Mouse (Mus musculus): ENCODE data around the gene Thrsp. TPM values are rescaled to one million over a fixed set of nuclear protein-coding genes. Genes with fewer than 3 reads are reported as not detected.

Gene Thrsp
- polyA plus RNA-seq, 1 experiment from 2014 or later = 0.17 TPM

DNA sequence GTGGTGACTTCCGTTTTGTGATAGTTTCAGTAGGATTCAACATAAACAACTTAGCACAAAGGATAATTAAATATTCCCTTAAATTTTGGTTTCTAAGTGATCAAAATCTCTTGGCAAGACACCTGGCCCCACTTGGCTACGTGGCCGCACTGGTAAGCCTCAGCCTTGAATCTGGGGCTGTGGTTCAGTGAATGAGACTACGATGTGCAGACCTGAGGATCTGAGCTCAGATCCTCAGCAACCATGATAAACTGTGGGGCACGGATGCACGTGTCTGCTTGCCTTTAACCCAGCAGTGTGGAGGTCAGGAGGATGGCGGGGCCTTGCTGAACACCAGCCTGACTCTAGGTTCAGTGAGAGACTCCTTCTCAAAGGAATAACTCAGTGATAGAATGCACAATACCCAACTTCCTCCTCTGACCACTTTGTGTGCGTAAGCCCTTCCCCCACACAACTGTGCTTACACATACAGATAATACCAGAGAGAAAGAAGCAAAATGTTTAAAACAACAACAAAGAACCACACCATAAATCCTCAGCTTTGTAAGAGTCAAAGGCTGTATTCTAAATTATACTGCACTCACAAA lies 29.9 kb downstream of the Thrsp start:
- Histone ChIP-seq H3K27me3 (ENCODE audit: control insufficient read depth, insufficient read depth, low read length) (no peaks in the 10 kb centered on the region), H3K4me3 (ENCODE audit: low read depth, low read length) (no peak overlapping the region), H3K36me3 (ENCODE audit: control insufficient read depth, insufficient read depth, low read length) (peaks cover 8% of the 10 kb centered on the region), H3K4me1 (ENCODE audit: control insufficient read depth, insufficient read depth, low read length) (no peaks in the 10 kb centered on the region), H3K9ac (ENCODE audit: low read length) (no peak overlapping the region), H3K27ac (ENCODE audit: low read depth, low read length) (no peak overlapping the region), H3K4me2 (ENCODE audit: low read depth) (no peak overlapping the region), H3K9me3 (ENCODE audit: control insufficient read depth, low read length) (no peaks in the 10 kb centered on the region)
- ATAC-seq (ENCODE audit: insufficient read depth, low FRiP score, low TSS enrichment) (no peak), DNase-seq (ENCODE audit: low spot score) (no peak)
- 95% methylated on average over 8 of the region's 8 CpGs for WGBS

DNA sequence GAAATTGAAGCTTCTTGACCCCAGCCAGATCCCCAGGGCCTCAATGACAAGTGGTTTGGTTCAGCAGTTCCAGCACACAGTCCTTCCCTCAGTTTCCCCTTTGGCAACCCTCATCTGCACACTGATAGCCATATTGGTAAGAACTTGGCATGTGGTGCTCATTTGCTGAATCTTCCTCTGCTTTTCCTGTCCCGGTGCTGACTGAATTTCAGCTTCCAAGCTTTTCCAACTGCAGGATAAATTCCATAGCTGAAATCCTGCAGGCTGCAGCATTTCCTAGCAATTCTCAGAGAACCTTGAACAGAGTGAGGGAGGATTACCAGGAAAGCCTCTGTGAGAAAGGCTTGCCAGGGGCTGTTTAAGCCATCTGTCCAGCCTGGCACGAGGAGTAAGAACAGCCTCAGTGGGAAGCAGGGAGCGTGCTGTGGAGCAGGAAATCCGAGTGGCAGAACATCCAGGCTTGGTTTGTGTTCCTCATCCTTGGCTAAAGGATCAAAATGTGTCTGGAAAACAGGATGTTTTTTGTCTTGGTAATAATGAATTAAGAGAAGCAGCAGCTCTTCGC lies 30.6 kb downstream of the Thrsp start:
- Histone ChIP-seq H3K36me3 (ENCODE audit: control insufficient read depth, insufficient read depth, low read length) (peaks cover 8% of the 10 kb centered on the region), H3K4me2 (ENCODE audit: low read depth) (no peak overlapping the region), H3K9ac (ENCODE audit: low read length) (no peak overlapping the region), H3K27me3 (ENCODE audit: control insufficient read depth, insufficient read depth, low read length) (no peaks in the 10 kb centered on the region), H3K4me3 (ENCODE audit: low read depth, low read length) (no peak overlapping the region), H3K9me3 (ENCODE audit: control insufficient read depth, low read length) (no peaks in the 10 kb centered on the region), H3K4me1 (ENCODE audit: control insufficient read depth, insufficient read depth, low read length) (no peaks in the 10 kb centered on the region), H3K27ac (ENCODE audit: low read depth, low read length) (no peak overlapping the region)
- DNase-seq (ENCODE audit: low spot score) (no peak), ATAC-seq (ENCODE audit: insufficient read depth, low FRiP score, low TSS enrichment) (no peak)
- 94% methylated on average over 5 of the region's 5 CpGs for WGBS

- H3K9ac ChIP-seq (ENCODE audit: low read length) = no peak overlapping the region
- H3K36me3 ChIP-seq (ENCODE audit: control insufficient read depth, insufficient read depth, low read length) = peaks cover 8% of the 10 kb centered on the region
- no peaks in the 10 kb centered on the region for H3K27me3 ChIP-seq (ENCODE audit: control insufficient read depth, insufficient read depth, low read length)
- 88% methylated on average over 7 of the region's 7 CpGs for WGBS
- H3K9me3 ChIP-seq (ENCODE audit: control insufficient read depth, low read length) = no peaks in the 10 kb centered on the region
- no peak overlapping the region for H3K4me3 ChIP-seq (ENCODE audit: low read depth, low read length)
- H3K27ac ChIP-seq (ENCODE audit: low read depth, low read length) = no peak overlapping the region
- no peak overlapping the region for H3K4me2 ChIP-seq (ENCODE audit: low read depth)
- ATAC-seq (ENCODE audit: insufficient read depth, low FRiP score, low TSS enrichment) (no peak), DNase-seq (ENCODE audit: low spot score) (no peak)
- no peaks in the 10 kb centered on the region for H3K4me1 ChIP-seq (ENCODE audit: control insufficient read depth, insufficient read depth, low read length)
Measured at GRCm38 (mm10) chr7:97386106-97386805, 31.3 kb downstream of the Thrsp start.

DNA sequence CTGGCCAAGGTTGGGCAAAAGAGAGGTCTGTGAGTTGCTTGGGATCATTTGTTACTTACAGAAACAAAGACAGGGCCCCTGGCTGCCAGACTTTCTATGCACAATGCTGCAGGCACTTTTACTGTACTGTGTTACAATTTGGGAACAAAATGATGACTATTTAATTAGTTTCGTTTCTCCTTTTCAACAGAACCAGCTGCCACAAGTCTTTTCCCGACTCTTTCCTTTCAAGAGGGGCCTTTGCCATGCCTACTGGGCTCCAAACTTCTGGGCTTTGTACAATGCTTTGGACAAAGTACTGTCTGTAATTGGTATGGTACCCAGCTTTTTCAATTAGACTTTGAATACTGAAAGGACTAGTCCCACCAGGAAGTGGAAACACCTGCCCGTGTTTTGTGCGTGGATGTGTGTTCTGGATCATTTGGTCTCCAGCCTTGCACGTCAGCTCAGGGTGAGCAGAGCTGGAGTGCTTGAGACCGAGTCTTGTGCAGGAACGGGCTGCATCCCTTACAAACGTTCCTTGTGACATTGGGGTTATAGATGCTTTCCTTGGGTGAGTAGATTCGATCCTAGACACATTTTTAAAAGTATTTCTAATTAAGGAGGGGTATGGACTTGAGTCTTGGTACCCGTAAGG lies 33.9 kb downstream of the Thrsp start:
- Histone ChIP-seq H3K27ac (ENCODE audit: low read depth, low read length) (no peak overlapping the region), H3K9me3 (ENCODE audit: control insufficient read depth, low read length) (no peaks in the 10 kb centered on the region), H3K27me3 (ENCODE audit: control insufficient read depth, insufficient read depth, low read length) (no peaks in the 10 kb centered on the region), H3K36me3 (ENCODE audit: control insufficient read depth, insufficient read depth, low read length) (peaks cover 9% of the 10 kb centered on the region), H3K4me3 (ENCODE audit: low read depth, low read length) (no peak overlapping the region), H3K4me1 (ENCODE audit: control insufficient read depth, insufficient read depth, low read length) (no peaks in the 10 kb centered on the region), H3K9ac (ENCODE audit: low read length) (no peak overlapping the region), H3K4me2 (ENCODE audit: low read depth) (no peak overlapping the region)
- WGBS = 90% methylated on average over 10 of the region's 10 CpGs
- ATAC-seq (ENCODE audit: insufficient read depth, low FRiP score, low TSS enrichment) (no peak), DNase-seq (ENCODE audit: low spot score) (no peak)

DNA sequence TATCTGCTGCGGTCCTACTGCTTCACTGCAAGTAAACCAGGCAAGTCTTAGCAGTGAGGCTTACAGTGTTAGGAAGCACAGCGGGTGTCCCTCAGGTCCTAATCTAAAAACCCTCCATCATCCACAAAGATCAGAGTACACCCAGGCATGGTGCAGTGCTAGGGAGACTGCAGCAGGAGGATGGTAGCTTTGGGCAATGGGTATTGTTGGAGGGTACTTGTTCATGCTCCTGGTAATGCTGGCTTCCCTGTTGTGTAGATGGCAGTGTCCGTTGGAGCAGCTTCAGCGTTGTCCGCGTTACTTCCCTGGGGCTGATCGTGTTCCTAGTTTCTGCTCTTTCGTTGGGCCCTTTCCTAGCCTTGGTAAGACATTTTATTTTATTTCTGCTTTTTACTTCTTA lies 34.9 kb downstream of the Thrsp start:
- no peak overlapping the region for H3K4me2 ChIP-seq (ENCODE audit: low read depth)
- no peak for DNase-seq (ENCODE audit: low spot score)
- no peak overlapping the region for H3K27ac ChIP-seq (ENCODE audit: low read depth, low read length)
- no peak for ATAC-seq (ENCODE audit: insufficient read depth, low FRiP score, low TSS enrichment)
- no peak overlapping the region for H3K9ac ChIP-seq (ENCODE audit: low read length)
- WGBS = 95% methylated on average over 8 of the region's 8 CpGs
- H3K27me3 ChIP-seq (ENCODE audit: control insufficient read depth, insufficient read depth, low read length) = no peaks in the 10 kb centered on the region
- no peaks in the 10 kb centered on the region for H3K4me1 ChIP-seq (ENCODE audit: control insufficient read depth, insufficient read depth, low read length)
- no peak overlapping the region for H3K4me3 ChIP-seq (ENCODE audit: low read depth, low read length)
- H3K9me3 ChIP-seq (ENCODE audit: control insufficient read depth, low read length) = no peaks in the 10 kb centered on the region
- H3K36me3 ChIP-seq (ENCODE audit: control insufficient read depth, insufficient read depth, low read length) = peaks cover 9% of the 10 kb centered on the region

- Histone ChIP-seq H3K9ac (ENCODE audit: low read length) (no peak overlapping the region), H3K27ac (ENCODE audit: low read depth, low read length) (no peak overlapping the region), H3K4me3 (ENCODE audit: low read depth, low read length) (no peak overlapping the region), H3K9me3 (ENCODE audit: control insufficient read depth, low read length) (no peaks in the 10 kb centered on the region), H3K36me3 (ENCODE audit: control insufficient read depth, insufficient read depth, low read length) (peaks cover 9% of the 10 kb centered on the region), H3K4me1 (ENCODE audit: control insufficient read depth, insufficient read depth, low read length) (no peaks in the 10 kb centered on the region), H3K4me2 (ENCODE audit: low read depth) (no peak overlapping the region), H3K27me3 (ENCODE audit: control insufficient read depth, insufficient read depth, low read length) (no peaks in the 10 kb centered on the region)
- 92% methylated on average over 5 of the region's 5 CpGs for WGBS
- no peak for ATAC-seq (ENCODE audit: insufficient read depth, low FRiP score, low TSS enrichment)
- DNase-seq (ENCODE audit: low spot score) = no peak
Measured at GRCm38 (mm10) chr7:97380500-97381123, 36.9 kb downstream of the Thrsp start.

GRCm38 (mm10) chr7:97379304-97379703 lies 38.2 kb downstream of the Thrsp start:
- Histone ChIP-seq H3K9me3 (ENCODE audit: control insufficient read depth, low read length) (no peaks in the 10 kb centered on the region), H3K36me3 (ENCODE audit: control insufficient read depth, insufficient read depth, low read length) (peaks cover 8% of the 10 kb centered on the region), H3K4me2 (ENCODE audit: low read depth) (no peak overlapping the region), H3K27me3 (ENCODE audit: control insufficient read depth, insufficient read depth, low read length) (no peaks in the 10 kb centered on the region), H3K9ac (ENCODE audit: low read length) (no peak overlapping the region), H3K4me1 (ENCODE audit: control insufficient read depth, insufficient read depth, low read length) (no peaks in the 10 kb centered on the region), H3K4me3 (ENCODE audit: low read depth, low read length) (no peak overlapping the region), H3K27ac (ENCODE audit: low read depth, low read length) (no peak overlapping the region)
- no peak for ATAC-seq (ENCODE audit: insufficient read depth, low FRiP score, low TSS enrichment)
- WGBS = 95% methylated on average over 5 of the region's 5 CpGs
- DNase-seq (ENCODE audit: low spot score) = no peak

GRCm38 (mm10) chr7:97375906-97376305 lies 41.6 kb downstream of the Thrsp start:
- WGBS = 76% methylated on average over 2 of the region's 2 CpGs
- no peak overlapping the region for H3K4me3 ChIP-seq (ENCODE audit: low read depth, low read length)
- H3K4me1 ChIP-seq (ENCODE audit: control insufficient read depth, insufficient read depth, low read length) = peaks cover 7% of the 10 kb centered on the region
- H3K9ac ChIP-seq (ENCODE audit: low read length) = no peak overlapping the region
- H3K9me3 ChIP-seq (ENCODE audit: control insufficient read depth, low read length) = no peaks in the 10 kb centered on the region
- ATAC-seq (ENCODE audit: insufficient read depth, low FRiP score, low TSS enrichment) = no peak
- H3K27ac ChIP-seq (ENCODE audit: low read depth, low read length) = no peak overlapping the region
- no peak for DNase-seq (ENCODE audit: low spot score)
- no peak overlapping the region for H3K4me2 ChIP-seq (ENCODE audit: low read depth)
- peaks cover 6% of the 10 kb centered on the region for H3K36me3 ChIP-seq (ENCODE audit: control insufficient read depth, insufficient read depth, low read length)
- H3K27me3 ChIP-seq (ENCODE audit: control insufficient read depth, insufficient read depth, low read length) = no peaks in the 10 kb centered on the region

Measured in neural tube, embryonic 11.5 days (tissue).